Mouse (Mus musculus): ENCODE measurements around the gene Msi2. TPM values are rescaled to one million over a fixed set of nuclear protein-coding genes. Genes with fewer than 3 reads are reported as not detected.

Gene Msi2
- total and polyA plus RNA-seq, 2 experiments = 6.4 to 10.8 TPM

GRCm38 (mm10) chr11:88594010-88594409 is 124.3 kb downstream of the Msi2 start:
- H3K36me3 ChIP-seq (ENCODE audit: control insufficient read depth, insufficient read depth, low read length) = peaks cover 2% of the 10 kb centered on the region; the same call in 1 of the 2 replicates
- no peaks in the 10 kb centered on the region for H3K27me3 ChIP-seq (ENCODE audit: control insufficient read depth, insufficient read depth, low read length)
- TF ChIP-seq CTCF (IDR thresholded peaks at IDR 0.05; ENCODE audit: low read depth, low read length) = no peak
- no peak for TF ChIP-seq POLR2A (IDR thresholded peaks at IDR 0.05; ENCODE audit: extremely low read depth, insufficient read depth, low read length)

DNA sequence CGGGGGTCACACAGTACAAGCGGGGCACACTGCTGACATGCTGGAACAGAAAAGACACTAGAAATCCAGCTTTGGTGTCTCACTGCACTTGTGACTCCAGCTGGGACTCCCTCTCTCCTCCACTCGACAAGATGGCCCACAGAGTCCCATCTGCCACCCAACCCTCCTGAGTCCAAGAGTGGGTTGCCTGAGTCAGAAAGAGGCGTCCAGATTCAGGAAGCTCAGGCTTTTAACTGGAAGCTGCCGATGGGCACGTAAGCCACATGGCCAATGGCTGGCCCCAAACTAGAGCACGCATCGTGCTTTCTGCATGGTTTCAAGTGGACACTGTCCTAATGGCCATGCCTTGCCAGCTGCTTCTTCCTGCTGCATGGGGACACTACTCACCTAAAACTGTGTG is 126.2 kb downstream of the Msi2 start:
- H3K36me3 ChIP-seq (ENCODE audit: control insufficient read depth, insufficient read depth, low read length) = peaks cover 2% of the 10 kb centered on the region; the same call in 1 of the 2 replicates
- no peak overlapping the region for H3K27ac ChIP-seq (replicated peaks; ENCODE audit: insufficient read depth, low read depth, low read length)
- H3K79me2 ChIP-seq (ENCODE audit: control insufficient read depth, insufficient read depth, low read length) = 0 out of 2 replicates have a peak, but pooled peaks cover 7% of the 10 kb centered on the region
- H3K9ac ChIP-seq (ENCODE audit: low read depth, low read length) = no peak overlapping the region
- no peaks in the 10 kb centered on the region for H3K27me3 ChIP-seq (ENCODE audit: control insufficient read depth, insufficient read depth, low read length)
- no peaks in the 10 kb centered on the region for H3K4me1 ChIP-seq (ENCODE audit: control insufficient read depth, insufficient read depth, low read length)
- H3K4me3 ChIP-seq (ENCODE audit: insufficient read depth, low read depth, low read length) = no peak overlapping the region
- WGBS = 95% methylated on average over 8 of the region's 8 CpGs
- DNase-seq (ENCODE audit: extremely low read depth, low read depth, low spot score) = no peak
- TF ChIP-seq POLR2A (IDR thresholded peaks at IDR 0.05; ENCODE audit: extremely low read depth, insufficient read depth, low read length) (no peak), CTCF (IDR thresholded peaks at IDR 0.05; ENCODE audit: low read depth, low read length) (no peak)

More at GRCm38 (mm10) chr11:88594010-88594409, 124.3 kb downstream of the Msi2 start:
- no peak overlapping the region for H3K27ac ChIP-seq (replicated peaks; ENCODE audit: insufficient read depth, low read depth, low read length)
- 0 out of 2 replicates have a peak, but pooled peaks cover 4% of the 10 kb centered on the region for H3K79me2 ChIP-seq (ENCODE audit: control insufficient read depth, insufficient read depth, low read length)
- H3K4me3 ChIP-seq (ENCODE audit: insufficient read depth, low read depth, low read length) = no peak overlapping the region
- no peak for DNase-seq (ENCODE audit: extremely low read depth, low read depth, low spot score)
- 60% methylated on average over 8 of the region's 8 CpGs for whole genome bisulfite sequencing
- no peaks in the 10 kb centered on the region for H3K4me1 ChIP-seq (ENCODE audit: control insufficient read depth, insufficient read depth, low read length)
- no peak overlapping the region for H3K9ac ChIP-seq (ENCODE audit: low read depth, low read length)

DNA sequence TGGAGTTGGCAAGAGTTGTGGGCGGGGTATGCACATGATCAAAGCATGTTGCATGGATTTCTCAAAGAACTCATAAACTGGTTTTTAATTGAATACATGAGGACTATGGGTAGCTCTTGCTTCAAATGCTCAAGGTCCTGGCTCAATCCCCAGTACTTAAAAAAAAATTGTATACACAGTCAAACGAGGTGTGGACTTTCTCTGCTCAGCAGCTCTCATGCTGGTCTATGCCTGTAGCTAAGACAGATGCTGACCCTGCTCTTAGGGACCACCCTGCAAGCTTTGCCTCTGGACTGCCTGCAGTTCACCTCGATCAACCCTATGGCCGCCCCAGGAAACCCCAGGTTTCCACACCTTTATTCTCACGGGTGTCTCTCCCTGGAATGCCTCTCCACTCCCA is 127.7 kb downstream of the Msi2 start:
- WGBS = 80% methylated on average over 5 of the region's 5 CpGs
- TF ChIP-seq POLR2A (IDR thresholded peaks at IDR 0.05; ENCODE audit: extremely low read depth, insufficient read depth, low read length) (no peak), CTCF (IDR thresholded peaks at IDR 0.05; ENCODE audit: low read depth, low read length) (no peak)

GRCm38 (mm10) chr11:88589641-88590040 is 128.7 kb downstream of the Msi2 start:
- Histone ChIP-seq H3K79me2 (ENCODE audit: control insufficient read depth, insufficient read depth, low read length) (0 out of 2 replicates have a peak, but pooled peaks cover 7% of the 10 kb centered on the region), H3K4me1 (ENCODE audit: control insufficient read depth, insufficient read depth, low read length) (no peaks in the 10 kb centered on the region), H3K4me3 (ENCODE audit: insufficient read depth, low read depth, low read length) (no peak overlapping the region), H3K27ac (replicated peaks; ENCODE audit: insufficient read depth, low read depth, low read length) (no peak overlapping the region), H3K36me3 (ENCODE audit: control insufficient read depth, insufficient read depth, low read length) (peaks cover 2% of the 10 kb centered on the region; the same call in 1 of the 2 replicates), H3K9ac (ENCODE audit: low read depth, low read length) (no peak overlapping the region), H3K27me3 (ENCODE audit: control insufficient read depth, insufficient read depth, low read length) (no peaks in the 10 kb centered on the region)
- WGBS = 94% methylated on average over 6 of the region's 6 CpGs
- no peak for DNase-seq (ENCODE audit: extremely low read depth, low read depth, low spot score)
- TF ChIP-seq CTCF (IDR thresholded peaks at IDR 0.05; ENCODE audit: low read depth, low read length) = no peak
- no peak for TF ChIP-seq POLR2A (IDR thresholded peaks at IDR 0.05; ENCODE audit: extremely low read depth, insufficient read depth, low read length)

More for the DNA sequence above, 127.7 kb downstream of the Msi2 start:
- H3K79me2 ChIP-seq (ENCODE audit: control insufficient read depth, insufficient read depth, low read length) = 0 out of 2 replicates have a peak, but pooled peaks cover 7% of the 10 kb centered on the region
- H3K36me3 ChIP-seq (ENCODE audit: control insufficient read depth, insufficient read depth, low read length) = peaks cover 2% of the 10 kb centered on the region; the same call in 1 of the 2 replicates
- DNase-seq (ENCODE audit: extremely low read depth, low read depth, low spot score) = no peak
- H3K27me3 ChIP-seq (ENCODE audit: control insufficient read depth, insufficient read depth, low read length) = no peaks in the 10 kb centered on the region
- H3K4me3 ChIP-seq (ENCODE audit: insufficient read depth, low read depth, low read length) = no peak overlapping the region
- no peaks in the 10 kb centered on the region for H3K4me1 ChIP-seq (ENCODE audit: control insufficient read depth, insufficient read depth, low read length)
- no peak overlapping the region for H3K9ac ChIP-seq (ENCODE audit: low read depth, low read length)
- no peak overlapping the region for H3K27ac ChIP-seq (replicated peaks; ENCODE audit: insufficient read depth, low read depth, low read length)

DNA sequence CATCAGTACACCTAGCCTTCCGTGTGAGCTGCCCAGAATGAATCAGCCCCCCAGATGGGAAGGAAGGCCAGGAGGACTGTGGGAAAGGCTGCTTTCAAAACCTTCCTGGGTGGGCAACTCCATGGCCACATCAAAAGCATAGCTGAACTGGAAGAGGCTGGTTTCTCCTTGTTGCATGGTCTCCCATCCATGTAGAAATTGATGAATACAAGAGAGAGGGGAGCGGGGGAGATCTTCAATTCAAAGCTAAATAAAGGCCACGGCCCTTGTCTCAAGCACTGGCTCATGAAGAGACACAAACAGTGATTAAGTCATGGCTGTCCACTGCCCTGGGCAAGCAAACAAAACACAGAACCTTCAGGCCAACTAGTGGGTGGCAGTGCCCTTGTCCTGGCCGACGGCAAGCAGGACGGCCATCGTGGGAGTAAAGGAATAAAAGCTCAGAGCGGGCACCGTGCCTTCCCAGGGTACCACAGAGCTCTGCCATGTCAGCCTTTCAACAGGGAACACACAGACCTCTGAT is 129.6 kb downstream of the Msi2 start:
- Histone ChIP-seq H3K9ac (ENCODE audit: low read depth, low read length) (no peak overlapping the region), H3K79me2 (ENCODE audit: control insufficient read depth, insufficient read depth, low read length) (0 out of 2 replicates have a peak, but pooled peaks cover 7% of the 10 kb centered on the region), H3K4me3 (ENCODE audit: insufficient read depth, low read depth, low read length) (no peak overlapping the region), H3K27me3 (ENCODE audit: control insufficient read depth, insufficient read depth, low read length) (no peaks in the 10 kb centered on the region), H3K27ac (replicated peaks; ENCODE audit: insufficient read depth, low read depth, low read length) (no peak overlapping the region), H3K4me1 (ENCODE audit: control insufficient read depth, insufficient read depth, low read length) (no peaks in the 10 kb centered on the region), H3K36me3 (ENCODE audit: control insufficient read depth, insufficient read depth, low read length) (peaks cover 2% of the 10 kb centered on the region; the same call in 1 of the 2 replicates)
- TF ChIP-seq POLR2A (IDR thresholded peaks at IDR 0.05; ENCODE audit: extremely low read depth, insufficient read depth, low read length) (no peak), CTCF (IDR thresholded peaks at IDR 0.05; ENCODE audit: low read depth, low read length) (no peak)
- WGBS = 73% methylated on average over 9 of the region's 9 CpGs
- no peak for DNase-seq (ENCODE audit: extremely low read depth, low read depth, low spot score)

DNA sequence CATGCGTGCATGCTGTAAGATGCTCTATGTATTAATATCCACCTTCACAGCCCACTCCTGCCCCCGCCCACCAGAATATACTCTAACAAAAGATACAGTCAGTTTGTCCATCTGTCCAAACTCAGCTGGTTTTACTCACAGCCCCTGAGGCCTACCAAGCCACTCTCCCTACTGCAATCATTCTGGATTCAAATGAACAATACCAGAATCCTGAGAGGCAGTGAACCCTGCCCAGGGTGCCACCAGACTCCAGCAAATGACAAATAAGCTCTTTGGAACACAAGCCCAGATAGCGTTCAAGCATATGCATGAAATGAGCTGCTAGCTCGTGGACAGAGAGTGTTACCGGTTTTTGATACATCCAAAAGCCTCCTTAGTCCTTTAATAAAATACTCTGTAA is 130.6 kb downstream of the Msi2 start:
- no peak overlapping the region for H3K9ac ChIP-seq (ENCODE audit: low read depth, low read length)
- no peak for TF ChIP-seq POLR2A (IDR thresholded peaks at IDR 0.05; ENCODE audit: extremely low read depth, insufficient read depth, low read length)
- no peak for TF ChIP-seq CTCF (IDR thresholded peaks at IDR 0.05; ENCODE audit: low read depth, low read length)
- no peaks in the 10 kb centered on the region for H3K27me3 ChIP-seq (ENCODE audit: control insufficient read depth, insufficient read depth, low read length)
- no peak overlapping the region for H3K27ac ChIP-seq (replicated peaks; ENCODE audit: insufficient read depth, low read depth, low read length)
- H3K79me2 ChIP-seq (ENCODE audit: control insufficient read depth, insufficient read depth, low read length) = 0 out of 2 replicates have a peak, but pooled peaks cover 7% of the 10 kb centered on the region
- no peak for DNase-seq (ENCODE audit: extremely low read depth, low read depth, low spot score)
- 96% methylated on average over 5 of the region's 5 CpGs for WGBS
- peaks cover 2% of the 10 kb centered on the region; the same call in 1 of the 2 replicates for H3K36me3 ChIP-seq (ENCODE audit: control insufficient read depth, insufficient read depth, low read length)
- H3K4me3 ChIP-seq (ENCODE audit: insufficient read depth, low read depth, low read length) = no peak overlapping the region
- no peaks in the 10 kb centered on the region for H3K4me1 ChIP-seq (ENCODE audit: control insufficient read depth, insufficient read depth, low read length)
